Mouse (Mus musculus): ENCODE measurements around the gene Bbx. TPM values are rescaled to one million over a fixed set of nuclear protein-coding genes. Genes with fewer than 3 reads are reported as not detected.
A peak's percentile ranks its signal among the peaks of the same experiment; 100 is the strongest.

Bbx gene
- total and polyA plus RNA-seq, 3 experiments, result 20.6 to 26.2 (median 21.6) TPM

GRCm38 (mm10) chr16:50302566-50302965, 129.6 kb downstream of the Bbx start:
- no peak for DNase-seq (ENCODE audit: extremely low read depth)
- TF ChIP-seq BHLHE40 (IDR thresholded peaks at IDR 0.05; ENCODE audit: low read depth, low read length) (no peak), KAT2A (IDR thresholded peaks at IDR 0.05; ENCODE audit: insufficient replicate concordance, low read length) (no peak), USF1 (IDR thresholded peaks at IDR 0.05; ENCODE audit: low read depth, low read length) (no peak), ZMIZ1 (IDR thresholded peaks at IDR 0.05; ENCODE audit: low read depth, low read length) (no peak), ELF1 (IDR thresholded peaks at IDR 0.05; ENCODE audit: low read depth, low read length) (no peak), MYC (IDR thresholded peaks at IDR 0.05; ENCODE audit: low read depth, low read length) (no peak), CHD2 (IDR thresholded peaks at IDR 0.05; ENCODE audit: low read length) (no peak), MAFK (IDR thresholded peaks at IDR 0.05; ENCODE audit: insufficient replicate concordance, low read length) (no peak), NELFE (IDR thresholded peaks at IDR 0.05; ENCODE audit: low read depth, low read length) (no peak), MAX (IDR thresholded peaks at IDR 0.05; ENCODE audit: low read length) (no peak), EP300 (IDR thresholded peaks at IDR 0.05; ENCODE audit: low read length) (no peak), PAX5 (IDR thresholded peaks at IDR 0.05; ENCODE audit: low read length) (no peak)
- Histone ChIP-seq H3K27ac (ENCODE audit: insufficient read depth, low read depth) (no peak overlapping the region), H3K4me2 (ENCODE audit: insufficient read depth, low read depth, poor library complexity, severe bottlenecking) (no peak overlapping the region), H3K9ac (ENCODE audit: insufficient read depth, low read depth) (no peak overlapping the region), H3K9me3 (replicated peaks; ENCODE audit: low read length) (no peaks in the 10 kb centered on the region), H3K27me3 (replicated peaks) (no peaks in the 10 kb centered on the region), H3K79me2 (replicated peaks; ENCODE audit: control insufficient read depth, extremely low read depth, insufficient read depth, poor library complexity, severe bottlenecking) (no peaks in the 10 kb centered on the region), H3K4me3 (replicated peaks in 1 of 3; ENCODE audit: low read depth in 2 of 3, low read length in 2 of 3, poor library complexity in 1 of 3) (no peak overlapping the region), H3K4me1 (ENCODE audit: control insufficient read depth in 1 of 2, insufficient read depth in 2 of 2) (peaks cover 2 to 41% of the 10 kb centered on the region in 2 experiments; a peak in 3 of 4 replicates), H3K36me3 (replicated peaks in 1 of 2; ENCODE audit: control insufficient read depth in 1 of 2, insufficient read depth in 1 of 2, low read length in 1 of 2) (peaks cover 0 to 12% of the 10 kb centered on the region in 2 experiments)
- dilution Hi-C loops (cut with MboI; ENCODE audit: extremely low pct_ligation_motif_present, extremely low pct_unique_long_range_greater_than_20kb, low sequenced_read_pairs), result no loop called here
- in situ Hi-C loops (cut with MboI; ENCODE audit: low pct_ligation_motif_present, low pct_unique_long_range_greater_than_20kb, low sequenced_read_pairs), result no loop called here

GRCm38 (mm10) chr16:50298743-50299443, 133.3 kb downstream of the Bbx start:
- peak; percentile 79 for TF ChIP-seq EP300 (IDR thresholded peaks at IDR 0.05; ENCODE audit: low read length)
- TF ChIP-seq NRF1 (IDR thresholded peaks at IDR 0.05; ENCODE audit: low read depth, low read length), result 0 out of 2 replicates have a peak, but pooled peaks have one; percentile 19
- no peak for TF ChIP-seq GABPA (IDR thresholded peaks at IDR 0.05; ENCODE audit: insufficient replicate concordance, low read depth, low read length)
- TF ChIP-seq SIN3A (IDR thresholded peaks at IDR 0.05; ENCODE audit: low read length), result no peak; the same call in 1 of the 2 replicates
- TF ChIP-seq JUND (conservative IDR thresholded peaks at IDR 0.05; ENCODE audit: low read depth, low read length), result peak; percentile 54; the same call in 1 of the 2 replicates
- no peak for TF ChIP-seq TBP (conservative IDR thresholded peaks at IDR 0.05; ENCODE audit: low read depth, low read length)
- peak; percentile 82 for TF ChIP-seq IRF4 (IDR thresholded peaks at IDR 0.05; ENCODE audit: low read depth, low read length)
- TF ChIP-seq MXI1 (IDR thresholded peaks at IDR 0.05; ENCODE audit: low read depth, low read length), result 0 out of 2 replicates have a peak, but pooled peaks have one; percentile 5
- Histone ChIP-seq H3K4me1 (ENCODE audit: control insufficient read depth in 1 of 2, insufficient read depth in 2 of 2) (peaks cover 2 to 34% of the 10 kb centered on the region in 2 experiments; a peak in 3 of 4 replicates), H3K9ac (ENCODE audit: insufficient read depth, low read depth) (peak overlapping the region; percentile 62), H3K79me2 (replicated peaks; ENCODE audit: control insufficient read depth, extremely low read depth, insufficient read depth, poor library complexity, severe bottlenecking) (no peaks in the 10 kb centered on the region), H3K4me3 (replicated peaks in 1 of 3; ENCODE audit: low read depth in 2 of 3, low read length in 2 of 3, poor library complexity in 1 of 3) (no peak overlapping the region), H3K4me2 (ENCODE audit: insufficient read depth, low read depth, poor library complexity, severe bottlenecking) (peak overlapping the region; percentile 85), H3K27me3 (replicated peaks) (no peaks in the 10 kb centered on the region), H3K36me3 (replicated peaks in 1 of 2; ENCODE audit: control insufficient read depth in 1 of 2, insufficient read depth in 1 of 2, low read length in 1 of 2) (peaks cover 0 to 5% of the 10 kb centered on the region in 2 experiments), H3K27ac (ENCODE audit: insufficient read depth, low read depth) (no peak overlapping the region), H3K9me3 (replicated peaks; ENCODE audit: low read length) (no peaks in the 10 kb centered on the region)
- dilution Hi-C loops (cut with MboI; ENCODE audit: extremely low pct_ligation_motif_present, extremely low pct_unique_long_range_greater_than_20kb, low sequenced_read_pairs), result no loop called here
- peak; percentile 56 for DNase-seq (ENCODE audit: extremely low read depth)
- in situ Hi-C loops (cut with MboI; ENCODE audit: low pct_ligation_motif_present, low pct_unique_long_range_greater_than_20kb, low sequenced_read_pairs), result no loop called here
